Mouse (Mus musculus) embryonic facial prominence, embryonic 11.5 days (tissue): ENCODE data around the gene Prnd. TPM values are rescaled to one million over a fixed set of nuclear protein-coding genes. Genes with fewer than 3 reads are reported as not detected.

Experiments used
- ATAC-seq: fragments of 200-750 bp; cut with Nextera tagmentation; replicated peaks from 2 replicates; pipeline ENCODE4 v1.8.0; 2017; ENCODE audit warnings: low read depth; ENCODE audit not compliant: insufficient number of reproducible peaks, low FRiP score, low TSS enrichment
- DNase-seq: peaks from one replicate; pipeline ENCODE4 v3.0.0-alpha.2; 2015; ENCODE audit warnings: low spot score
- H3K27ac ChIP-seq: fragments of 300-500 bp; sonication (generic); replicated peaks from 2 replicates; pipeline ENCODE4 v1.5.1; 2014; ENCODE audit warnings: mild to moderate bottlenecking, low read depth, low read length, control low read depth
- H3K27me3 ChIP-seq: fragments of 300-500 bp; sonication (generic); 2 replicates; pipeline ENCODE4 v1.6.1; 2014; ENCODE audit warnings: mild to moderate bottlenecking, low read length, moderate library complexity, mixed read lengths; ENCODE audit not compliant: control insufficient read depth, insufficient read depth
- H3K36me3 ChIP-seq: fragments of 300-500 bp; sonication (generic); replicated peaks from 2 replicates; pipeline ENCODE4 v1.6.1; 2014; ENCODE audit warnings: low read depth, mild to moderate bottlenecking, low read length, moderate library complexity, mixed read lengths; ENCODE audit not compliant: control insufficient read depth, insufficient read depth
- H3K4me1 ChIP-seq: fragments of 300-500 bp; sonication (generic); 2 replicates; pipeline ENCODE4 v1.6.1; 2014; ENCODE audit warnings: low read length, mixed read lengths; ENCODE audit not compliant: control insufficient read depth, insufficient read depth
- H3K4me2 ChIP-seq: fragments of 300-500 bp; sonication (generic); 2 replicates; pipeline ENCODE4 v1.6.1; 2014; ENCODE audit warnings: low read depth, mild to moderate bottlenecking, control low read depth, low read length, moderate library complexity
- H3K4me3 ChIP-seq: fragments of 300-500 bp; sonication (generic); 2 replicates; pipeline ENCODE4 v1.5.1; 2014; ENCODE audit warnings: low read depth, low read length, control low read depth
- H3K9ac ChIP-seq: fragments of 300-500 bp; sonication (generic); replicated peaks from 2 replicates; pipeline ENCODE4 v1.6.1; 2014; ENCODE audit warnings: mild to moderate bottlenecking, control low read depth, low read length
- H3K9me3 ChIP-seq: fragments of 300-500 bp; sonication (generic); replicated peaks from 2 replicates; pipeline ENCODE4 v1.6.1; 2016; ENCODE audit warnings: mild to moderate bottlenecking, low read length, inconsistent platforms, mixed read lengths; ENCODE audit not compliant: control insufficient read depth
- WGBS: fragments of 180-500 bp; shearing (Covaris S2); extraction: QIAGEN DNeasy Blood & Tissue Kit; methylation state at CpG from one replicate; pipeline ENCODE4 v1.1.7; 2014; 5-methylcytosine and 5-hydroxymethylcytosine counted together
- polyA plus RNA-seq: library from polyadenylated mRNA; unstranded; fragments of >200 nt; fragmentation: Nextera tagmentation; extraction: Ambion mirVana; gene quantifications from 2 replicates; pipeline ENCODE4 v1.2.1, GENCODE M21; 2014

The Prnd gene
- polyA plus RNA-seq, 1 experiment from 2014 or later, result 15.1 TPM

DNA sequence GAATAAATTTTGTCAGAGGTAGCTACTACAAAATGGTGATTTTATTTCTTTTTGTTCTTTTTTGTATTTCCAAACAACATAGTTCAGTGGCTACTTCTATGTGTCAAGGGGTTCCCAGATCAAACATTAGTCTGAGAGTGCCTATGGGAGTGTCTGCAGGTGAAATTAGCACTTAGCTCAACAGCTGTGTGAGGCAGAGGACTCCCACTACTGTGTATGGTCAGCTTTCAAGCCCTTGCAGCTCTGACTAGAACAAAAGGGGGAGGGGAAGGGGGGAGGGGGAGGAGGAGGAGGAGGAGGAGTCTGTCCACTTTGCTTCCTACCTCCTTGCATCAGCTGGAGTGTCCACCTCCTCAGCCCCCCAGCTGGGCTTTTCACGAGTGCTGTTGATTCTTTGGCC is 6.3 kb upstream of the Prnd start:
- Histone ChIP-seq H3K4me1 (no peaks in the 10 kb centered on the region), H3K4me2 (no peak overlapping the region), H3K27ac (no peak overlapping the region), H3K9ac (no peak overlapping the region), H3K9me3 (no peaks in the 10 kb centered on the region), H3K27me3 (no peaks in the 10 kb centered on the region), H3K4me3 (no peak overlapping the region), H3K36me3 (no peaks in the 10 kb centered on the region)
- no peak for DNase-seq
- WGBS, result 47% methylated on average over 1 of the region's 1 CpGs
- no peak for ATAC-seq

- Histone ChIP-seq H3K36me3 (no peaks in the 10 kb centered on the region), H3K27ac (no peak overlapping the region), H3K27me3 (no peaks in the 10 kb centered on the region), H3K4me3 (no peak overlapping the region), H3K4me2 (no peak overlapping the region), H3K4me1 (no peaks in the 10 kb centered on the region), H3K9ac (no peak overlapping the region), H3K9me3 (no peaks in the 10 kb centered on the region)
- ATAC-seq (no peak), DNase-seq (no peak)
- 83% methylated on average over 8 of the region's 8 CpGs for WGBS
Observed at GRCm38 (mm10) chr2:131945225-131945624, 5.4 kb upstream of the Prnd start.

DNA sequence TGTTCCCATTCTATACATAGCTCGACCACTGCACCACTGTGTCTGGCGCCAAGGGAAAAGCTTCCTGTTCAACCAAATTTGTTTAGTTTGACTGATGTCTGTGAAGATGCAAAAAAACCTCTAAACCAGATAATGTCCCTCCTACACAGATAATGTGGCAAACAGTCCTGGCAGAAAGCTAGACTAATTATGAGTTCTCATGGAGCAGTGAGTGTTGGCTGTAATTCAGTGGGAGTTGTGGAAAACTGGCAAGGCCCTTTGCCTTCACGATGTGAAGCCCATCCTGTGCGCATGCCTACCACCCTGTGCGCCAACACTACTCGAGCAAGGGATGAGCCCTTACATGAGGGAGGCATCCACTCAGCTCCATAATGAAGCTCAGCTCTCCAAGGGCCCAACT is 4.9 kb upstream of the Prnd start:
- Histone ChIP-seq H3K4me1 (no peaks in the 10 kb centered on the region), H3K27me3 (no peaks in the 10 kb centered on the region), H3K4me2 (no peak overlapping the region), H3K4me3 (no peak overlapping the region), H3K36me3 (no peaks in the 10 kb centered on the region), H3K9ac (no peak overlapping the region), H3K27ac (no peak overlapping the region), H3K9me3 (no peaks in the 10 kb centered on the region)
- ATAC-seq (no peak), DNase-seq (no peak)
- whole genome bisulfite sequencing, result 92% methylated on average over 6 of the region's 6 CpGs

DNA sequence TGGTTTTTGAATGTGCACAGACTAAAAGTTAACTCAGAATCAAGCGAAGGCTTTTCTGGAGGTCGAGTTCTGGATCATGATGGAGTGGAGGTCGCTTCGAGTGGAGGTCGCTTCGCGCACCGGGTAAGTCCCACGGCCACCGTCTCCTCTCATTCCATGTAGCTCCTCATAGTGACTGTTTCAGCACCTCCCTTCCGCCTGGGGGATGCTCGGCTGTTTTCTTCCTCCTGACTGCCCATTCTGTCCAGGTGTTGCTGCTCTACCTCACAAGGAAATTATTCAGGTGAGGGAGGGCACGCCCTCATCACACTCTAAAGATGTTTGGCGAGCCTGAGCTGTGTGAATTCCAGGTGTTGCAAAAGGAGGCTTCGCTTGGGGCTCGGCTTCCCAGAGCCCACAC is 4.3 kb upstream of the Prnd start:
- H3K4me3 ChIP-seq, result no peak overlapping the region
- no peaks in the 10 kb centered on the region for H3K36me3 ChIP-seq
- no peak overlapping the region for H3K9ac ChIP-seq
- WGBS, result 89% methylated on average over 16 of the region's 16 CpGs
- H3K27ac ChIP-seq, result no peak overlapping the region
- ATAC-seq (no peak), DNase-seq (no peak)
- no peaks in the 10 kb centered on the region for H3K4me1 ChIP-seq
- no peak overlapping the region for H3K4me2 ChIP-seq
- no peaks in the 10 kb centered on the region for H3K9me3 ChIP-seq
- H3K27me3 ChIP-seq, result no peaks in the 10 kb centered on the region

DNA sequence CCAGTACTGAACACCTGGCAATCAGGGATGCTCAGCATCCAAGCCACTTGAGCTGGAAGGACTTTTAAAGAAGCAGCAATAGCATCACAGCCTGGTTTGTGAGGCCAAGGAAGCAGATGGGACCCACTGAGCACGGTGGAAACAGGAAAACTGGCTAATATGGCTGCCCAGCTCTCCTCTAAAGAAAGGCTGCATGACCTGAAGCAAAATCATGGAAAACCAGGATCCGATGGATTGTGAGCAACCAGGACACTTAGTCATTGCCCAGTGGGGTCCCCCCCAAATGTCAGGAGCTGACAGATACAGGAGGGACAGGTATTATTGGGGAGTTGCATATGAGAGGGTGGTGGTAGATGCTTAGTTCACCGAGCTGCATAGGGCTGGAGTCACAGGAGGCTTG is 2.5 kb upstream of the Prnd start:
- no peaks in the 10 kb centered on the region for H3K36me3 ChIP-seq
- peaks cover 5% of the 10 kb centered on the region; the same call in 1 of the 2 replicates for H3K27me3 ChIP-seq
- no peaks in the 10 kb centered on the region for H3K9me3 ChIP-seq
- DNase-seq (no peak), ATAC-seq (no peak)
- no peak overlapping the region for H3K9ac ChIP-seq
- H3K4me2 ChIP-seq, result no peak overlapping the region
- H3K4me1 ChIP-seq, result no peaks in the 10 kb centered on the region
- no peak overlapping the region for H3K4me3 ChIP-seq
- 79% methylated on average over 3 of the region's 3 CpGs for WGBS
- H3K27ac ChIP-seq, result no peak overlapping the region

DNA sequence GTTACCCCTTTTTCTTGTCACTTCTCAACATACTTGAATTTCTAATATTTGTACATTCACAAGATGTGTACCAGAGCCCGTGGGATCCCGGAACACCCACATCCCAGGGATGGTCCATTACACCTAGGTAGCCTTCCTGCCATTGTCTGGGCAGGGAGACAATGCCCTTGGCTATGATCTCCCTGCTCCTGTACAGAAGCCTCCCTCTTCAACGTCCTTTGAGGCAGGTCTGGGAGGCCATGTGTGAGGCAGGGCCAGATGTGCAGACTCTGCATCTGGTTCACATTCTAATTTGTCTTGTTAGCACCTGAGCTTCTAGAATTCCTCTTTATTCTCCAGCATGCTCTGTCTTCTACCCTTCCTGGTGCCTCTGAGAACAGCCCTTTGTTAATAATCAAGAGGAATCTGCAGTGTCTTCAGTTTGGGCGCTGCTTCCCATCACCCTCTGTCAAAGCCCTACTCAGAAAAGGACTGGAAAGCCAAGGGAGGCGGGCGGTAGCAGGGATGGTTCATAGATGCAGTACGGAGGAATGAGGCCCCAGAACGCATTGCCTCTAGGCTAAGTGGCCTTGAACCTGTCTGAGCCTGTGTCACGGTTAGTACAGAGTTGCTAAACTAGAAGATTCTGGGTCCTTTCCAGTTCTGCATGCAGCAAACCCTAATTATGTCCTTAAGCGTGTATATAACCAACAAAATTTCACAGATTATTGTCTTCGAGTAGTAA is 1.6 kb upstream of the Prnd start:
- Histone ChIP-seq H3K4me2 (no peak overlapping the region), H3K27ac (no peak overlapping the region), H3K9me3 (no peaks in the 10 kb centered on the region), H3K4me3 (no peak overlapping the region), H3K4me1 (no peaks in the 10 kb centered on the region), H3K36me3 (no peaks in the 10 kb centered on the region), H3K27me3 (peaks cover 10% of the 10 kb centered on the region), H3K9ac (no peak overlapping the region)
- ATAC-seq (no peak), DNase-seq (no peak)
- WGBS, result 63% methylated on average over 11 of the region's 11 CpGs

GRCm38 (mm10) chr2:131949767-131950597 is 679 bp upstream of the Prnd start:
- H3K4me1 ChIP-seq, result no peaks in the 10 kb centered on the region
- 49% methylated on average over 9 of the region's 9 CpGs for WGBS
- peak; percentile 75 for DNase-seq
- peaks cover 10% of the 10 kb centered on the region for H3K27me3 ChIP-seq
- H3K36me3 ChIP-seq, result no peaks in the 10 kb centered on the region
- no peaks in the 10 kb centered on the region for H3K9me3 ChIP-seq
- ATAC-seq, result 0 out of 2 replicates have a peak, but pooled peaks have one; percentile 29
- no peak overlapping the region for H3K27ac ChIP-seq
- no peak overlapping the region for H3K4me2 ChIP-seq
- no peak overlapping the region for H3K9ac ChIP-seq
- H3K4me3 ChIP-seq, result no peak overlapping the region

DNA sequence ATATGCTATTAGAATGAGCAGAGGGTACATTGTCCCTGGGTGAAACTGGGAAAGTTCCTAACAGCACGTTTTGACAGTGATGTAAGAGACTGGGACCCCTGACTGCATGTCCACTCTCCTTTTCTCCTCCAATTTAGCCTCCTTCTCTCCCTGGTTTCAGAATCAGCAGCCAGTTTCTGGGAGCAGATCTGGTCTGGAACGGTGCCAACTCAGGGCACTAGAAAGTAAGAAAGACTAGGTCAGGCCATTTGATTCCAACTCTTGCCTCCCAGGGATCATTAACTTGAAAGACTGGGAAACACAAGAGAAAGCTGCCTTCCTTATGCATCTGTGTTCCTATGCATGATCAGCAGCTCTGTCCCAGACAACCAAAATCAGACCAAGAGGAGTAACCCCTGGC is 1.8 kb downstream of the Prnd start:
- Histone ChIP-seq H3K9ac (no peak overlapping the region), H3K27ac (no peak overlapping the region), H3K27me3 (peaks cover 10% of the 10 kb centered on the region), H3K4me1 (no peaks in the 10 kb centered on the region), H3K4me2 (no peak overlapping the region), H3K9me3 (no peaks in the 10 kb centered on the region), H3K36me3 (no peaks in the 10 kb centered on the region), H3K4me3 (no peak overlapping the region)
- DNase-seq, result no peak
- ATAC-seq, result no peak
- WGBS, result 66% methylated on average over 2 of the region's 2 CpGs
